Mouse (Mus musculus) spleen, adult 12 weeks (tissue): Measurements from ENCODE around the gene Wrap73.

Experiments used
- DNase-seq: peaks from one replicate; pipeline ENCODE4 v3.0.0; 2022; ENCODE audit warnings: low spot score

Gene Wrap73

GRCm38 (mm10) chr4:154140213-154141008 is 1.8 kb upstream of the Wrap73 start:
- DNase-seq, result no peak

- no peak for DNase-seq
Observed at GRCm38 (mm10) chr4:154141009-154141867, 934 bp upstream of the Wrap73 start.

- no peak for DNase-seq
Observed at GRCm38 (mm10) chr4:154144712-154145111, 2.5 kb downstream of the Wrap73 start.

DNA sequence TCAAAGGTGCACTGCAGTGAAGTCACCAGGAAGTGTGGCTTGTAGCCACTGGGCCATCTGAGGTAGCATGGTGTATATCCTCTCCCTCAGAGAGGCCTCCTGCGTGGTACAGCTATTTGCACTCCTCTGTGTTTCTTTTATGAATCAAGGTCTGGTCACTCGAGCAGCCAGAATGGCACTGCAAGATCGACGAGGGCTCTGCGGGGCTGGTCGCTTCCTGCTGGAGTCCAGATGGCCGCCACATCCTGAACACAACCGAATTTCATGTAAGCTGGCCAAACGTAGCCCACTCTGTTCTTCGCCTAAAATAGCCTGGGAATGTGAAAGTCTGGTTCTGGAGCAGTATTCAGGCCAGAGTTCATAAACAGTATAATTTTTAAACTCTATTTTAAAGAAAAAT is 4.2 kb downstream of the Wrap73 start:
- DNase-seq, result no peak

- DNase-seq, result no peak
Observed at GRCm38 (mm10) chr4:154154104-154154503, 11.9 kb downstream of the Wrap73 start.

GRCm38 (mm10) chr4:154156050-154156449 is 13.9 kb downstream of the Wrap73 start:
- no peak for DNase-seq

- DNase-seq, result no peak
Observed at GRCm38 (mm10) chr4:154157970-154158662, 15.9 kb downstream of the Wrap73 start.

- peak; percentile 82 for DNase-seq
Observed at GRCm38 (mm10) chr4:154159002-154159401, 16.8 kb downstream of the Wrap73 start.

- DNase-seq, result peak; percentile 40
Observed at GRCm38 (mm10) chr4:154159961-154160537, 17.9 kb downstream of the Wrap73 start.

GRCm38 (mm10) chr4:154160538-154161390 is 18.6 kb downstream of the Wrap73 start, which contains the start of gene Tprgl:
Gene Tprgl, minus strand, starts transcription at chr4:154160666.
- peak; percentile 98 for DNase-seq

DNA sequence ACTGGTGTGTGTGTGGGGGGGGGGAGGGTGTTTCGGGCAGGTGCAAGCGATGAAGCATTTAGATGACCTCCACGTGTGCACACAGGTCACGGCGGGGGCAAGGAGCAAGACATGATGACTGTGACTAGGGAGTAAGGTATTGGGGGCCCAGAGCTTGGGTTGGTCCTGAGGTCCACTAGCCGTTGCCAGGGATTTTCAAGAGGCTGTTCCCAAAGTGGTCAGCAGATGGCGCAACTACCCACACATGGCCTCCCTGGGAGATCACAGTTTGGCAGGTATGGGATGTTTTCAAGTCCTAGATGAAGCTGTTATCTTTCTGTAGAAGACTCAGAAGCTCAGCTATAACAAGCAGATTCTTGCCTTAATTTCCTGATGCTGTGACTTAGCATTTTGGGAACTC is 21.1 kb downstream of the Wrap73 start:
- peak; percentile 62 for DNase-seq

DNA sequence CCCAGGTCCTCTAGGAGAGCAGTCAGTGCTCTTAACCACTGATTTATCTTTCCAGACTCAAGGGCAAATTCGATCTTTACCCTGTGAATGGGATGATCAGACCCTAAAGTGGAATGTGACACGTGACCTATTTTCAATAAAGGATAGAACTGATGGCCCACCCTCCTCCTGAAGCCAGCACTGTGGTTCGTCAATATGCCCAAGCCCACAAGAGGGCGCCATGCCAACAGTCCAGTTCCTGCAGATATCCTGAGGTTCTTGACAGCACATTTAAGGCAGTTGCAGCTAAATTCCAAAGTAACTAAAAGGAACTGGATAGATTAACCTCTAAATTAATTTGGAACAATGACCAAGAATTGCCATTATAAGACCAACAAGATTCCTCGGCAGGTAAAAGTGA is 24.9 kb downstream of the Wrap73 start:
- DNase-seq, result no peak

- DNase-seq, result no peak
Observed at GRCm38 (mm10) chr4:154170021-154170420, 27.8 kb downstream of the Wrap73 start.

- no peak for DNase-seq
Observed at GRCm38 (mm10) chr4:154170506-154171150, 28.5 kb downstream of the Wrap73 start, which contains the start of gene Megf6. Gene Megf6, plus strand, starts transcription at chr4:154170730.

GRCm38 (mm10) chr4:154171151-154171930 is 29.2 kb downstream of the Wrap73 start:
- DNase-seq, result no peak

DNA sequence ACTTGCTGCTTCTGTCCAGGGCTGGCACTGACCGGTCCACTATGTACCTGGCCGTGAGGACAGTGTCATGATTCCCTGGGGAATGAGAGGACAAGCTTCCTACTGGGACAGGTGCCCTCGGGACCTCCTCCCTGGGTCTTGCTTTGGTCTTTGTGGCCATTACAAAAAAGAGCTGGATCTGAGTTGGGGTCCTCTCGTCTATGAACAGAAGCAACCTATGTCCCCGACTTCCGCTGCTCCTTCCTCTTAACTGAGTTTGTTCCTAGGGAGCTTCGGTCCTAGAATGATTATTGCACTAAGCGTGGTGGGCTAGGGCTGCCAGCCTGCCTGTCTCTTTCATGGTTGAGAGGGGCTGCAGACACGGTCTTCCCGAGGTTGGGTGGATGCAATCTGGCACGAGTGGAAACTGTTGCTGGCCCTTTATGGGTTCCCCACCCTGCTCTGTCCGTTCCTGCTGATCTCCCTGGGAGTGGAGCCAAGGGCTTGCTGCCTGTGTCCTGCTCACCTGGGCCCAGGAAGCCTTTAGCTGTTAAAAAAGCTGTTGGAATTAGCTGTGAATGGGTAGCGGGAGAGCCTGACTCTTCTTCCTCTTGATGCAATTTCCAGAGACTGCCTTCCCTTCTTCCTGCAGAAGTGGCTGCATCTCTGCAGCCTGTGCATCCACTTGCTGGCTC is 29.9 kb downstream of the Wrap73 start:
- DNase-seq, result no peak

DNA sequence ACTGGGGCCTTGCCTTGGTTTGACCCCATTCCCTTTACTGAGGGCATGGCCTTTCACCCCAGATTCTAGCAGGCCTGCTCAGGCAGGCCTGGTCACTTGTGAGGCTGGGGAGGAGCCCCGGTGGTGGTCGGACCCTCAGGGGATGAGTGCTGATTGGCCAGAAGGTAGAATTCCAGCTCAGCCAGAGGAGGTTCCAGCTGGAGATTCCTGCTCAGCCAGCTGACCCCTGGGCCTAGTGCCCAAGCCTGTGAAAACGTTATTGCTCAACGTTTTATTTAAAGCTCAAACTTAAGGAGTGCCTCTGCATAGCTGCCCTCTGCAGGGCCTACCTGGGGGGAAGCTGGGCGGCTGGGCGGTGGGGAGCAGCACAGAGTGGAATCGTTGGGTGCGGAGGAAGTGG is 35.1 kb downstream of the Wrap73 start:
- no peak for DNase-seq

DNA sequence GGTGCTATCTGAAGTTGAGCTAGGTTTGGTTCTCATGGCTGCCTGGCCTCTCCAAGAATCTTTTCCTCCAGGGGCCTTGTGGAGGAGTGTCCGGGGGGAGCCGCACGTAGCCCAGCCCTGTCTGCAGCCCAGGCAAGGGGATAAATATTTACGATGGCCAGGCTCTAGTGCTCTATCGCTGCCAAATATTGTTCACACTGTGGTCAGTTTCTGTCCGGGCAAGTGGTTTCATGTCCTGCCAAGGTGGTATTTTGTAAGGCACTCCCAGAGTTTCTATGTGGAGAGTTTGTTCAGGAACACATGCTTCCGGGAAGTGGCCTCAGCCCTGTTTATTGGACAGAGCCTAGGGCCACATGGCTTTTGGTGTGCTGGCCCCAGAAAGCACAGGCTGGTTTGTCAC is 38.8 kb downstream of the Wrap73 start:
- DNase-seq, result no peak

GRCm38 (mm10) chr4:154183566-154183965 is 41.4 kb downstream of the Wrap73 start:
- no peak for DNase-seq
